Mouse (Mus musculus) adrenal gland (tissue): ENCODE measurements around the gene Trmt1.

Experiments used
- intact Hi-C: fragments of 180-260 bp; cut with DNase I; formaldehyde crosslinking; loops from one replicate; pipeline ENCODE4 v1.15.1; 2025
- long read RNA-seq, 2 experiments: library from polyadenylated mRNA; unstranded; transcript quantifications; one replicate each; pipeline ENCODE4 v2.0.0; 2020; ENCODE audit warnings: borderline replicate concordance in 1 of 2; ENCODE audit not compliant: insufficient replicate concordance in 1 of 2

Gene Trmt1
- long read RNA-seq, experiment 1, transcript Trmt1-203 (17 exons, 2,138 nt) = major isoform, 25 of 68 reads
- long read RNA-seq, experiment 1, transcript Trmt1-204 (17 exons, 2,044 nt) = minor isoform, 6 of 68 reads
- long read RNA-seq, experiment 1, partial matches to known transcripts = 13 of 68 reads
- long read RNA-seq, experiment 1, other reads (novel, unspliced or antisense) = 20 of 68 reads
- long read RNA-seq, experiment 2, transcript Trmt1-204 (17 exons, 2,044 nt) = minor isoform, 5 of 79 reads
- long read RNA-seq, experiment 2, transcript Trmt1-203 (17 exons, 2,138 nt) = major isoform, 26 of 79 reads
- long read RNA-seq, experiment 2, transcript Trmt1-201 (17 exons, 2,567 nt) = minor isoform, 5 of 79 reads
- long read RNA-seq, experiment 2, partial matches to known transcripts = 19 of 79 reads
- long read RNA-seq, experiment 2, other reads (novel, unspliced or antisense) = 24 of 79 reads

- intact Hi-C loops = no loop called here
These were observed at the start of gene Trmt1 for GRCm38 (mm10) chr8:84686191-84687002. Gene Trmt1 (plus strand): TSS chr8:84686307.

DNA sequence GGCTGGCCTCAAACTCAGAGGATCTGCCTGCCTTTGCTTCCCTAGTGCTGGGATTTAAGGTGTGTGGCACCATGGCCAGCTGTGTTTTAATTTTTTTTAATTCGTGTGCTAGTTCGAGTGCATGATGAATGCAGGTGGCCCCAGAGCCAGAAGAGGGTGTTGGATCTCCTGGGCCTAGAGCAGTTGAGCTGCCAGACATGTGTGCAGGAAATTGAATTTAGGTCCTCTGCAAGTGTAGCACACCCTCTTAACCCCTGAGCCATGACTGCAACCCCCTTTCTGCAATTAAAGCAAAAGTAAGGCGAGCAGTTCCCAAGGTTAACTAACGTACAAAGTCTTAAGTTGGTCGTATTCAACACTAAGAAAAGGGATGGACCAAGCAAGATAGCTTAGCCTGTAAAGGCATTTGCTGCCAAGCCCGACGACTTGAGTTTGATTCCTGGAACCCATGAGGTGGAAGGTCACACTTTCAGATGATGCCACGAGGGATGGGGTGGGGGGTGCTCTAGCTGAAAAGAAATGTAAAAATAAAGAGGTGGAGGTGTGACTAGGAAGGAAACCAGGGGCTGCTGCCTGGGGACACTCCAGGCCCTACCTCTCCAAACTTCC lies 48.1 kb upstream of the Trmt1 start:
- intact Hi-C loops = loop anchor here (5.0 kb wide), 1 partner anchor 46 kb away; no protein-coding TSS in a partner anchor

DNA sequence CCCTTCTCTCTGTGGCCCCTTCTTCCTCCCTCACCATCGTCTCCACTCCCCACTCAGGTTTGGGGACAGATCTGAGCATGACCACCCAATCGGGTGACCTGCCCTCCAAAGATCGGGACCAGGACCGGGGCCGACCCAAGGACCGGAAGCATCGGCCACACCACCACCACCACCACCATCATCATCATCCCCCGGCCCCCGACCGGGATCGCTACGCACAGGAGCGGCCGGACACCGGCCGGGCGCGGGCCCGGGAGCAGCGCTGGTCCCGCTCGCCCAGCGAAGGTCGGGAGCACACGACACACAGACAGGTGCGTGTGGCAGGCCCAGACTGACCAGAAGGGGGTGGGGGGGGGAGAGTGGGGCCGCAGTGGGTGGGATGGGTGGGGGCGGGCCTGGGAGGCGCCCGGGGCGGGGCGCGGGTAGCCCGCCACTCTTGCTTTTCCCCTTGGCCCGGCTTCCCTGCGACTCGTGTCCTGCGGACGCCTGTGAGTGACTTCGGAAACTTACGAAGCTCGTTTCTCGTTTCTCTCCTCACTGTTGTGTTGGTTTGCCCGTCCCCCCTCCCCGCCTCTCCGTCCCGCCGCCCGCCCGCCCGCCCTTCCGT lies 47.4 kb upstream of the Trmt1 start:
- intact Hi-C loops = loop anchor here (5.0 kb wide), 1 partner anchor 46 kb away; no protein-coding TSS in a partner anchor

DNA sequence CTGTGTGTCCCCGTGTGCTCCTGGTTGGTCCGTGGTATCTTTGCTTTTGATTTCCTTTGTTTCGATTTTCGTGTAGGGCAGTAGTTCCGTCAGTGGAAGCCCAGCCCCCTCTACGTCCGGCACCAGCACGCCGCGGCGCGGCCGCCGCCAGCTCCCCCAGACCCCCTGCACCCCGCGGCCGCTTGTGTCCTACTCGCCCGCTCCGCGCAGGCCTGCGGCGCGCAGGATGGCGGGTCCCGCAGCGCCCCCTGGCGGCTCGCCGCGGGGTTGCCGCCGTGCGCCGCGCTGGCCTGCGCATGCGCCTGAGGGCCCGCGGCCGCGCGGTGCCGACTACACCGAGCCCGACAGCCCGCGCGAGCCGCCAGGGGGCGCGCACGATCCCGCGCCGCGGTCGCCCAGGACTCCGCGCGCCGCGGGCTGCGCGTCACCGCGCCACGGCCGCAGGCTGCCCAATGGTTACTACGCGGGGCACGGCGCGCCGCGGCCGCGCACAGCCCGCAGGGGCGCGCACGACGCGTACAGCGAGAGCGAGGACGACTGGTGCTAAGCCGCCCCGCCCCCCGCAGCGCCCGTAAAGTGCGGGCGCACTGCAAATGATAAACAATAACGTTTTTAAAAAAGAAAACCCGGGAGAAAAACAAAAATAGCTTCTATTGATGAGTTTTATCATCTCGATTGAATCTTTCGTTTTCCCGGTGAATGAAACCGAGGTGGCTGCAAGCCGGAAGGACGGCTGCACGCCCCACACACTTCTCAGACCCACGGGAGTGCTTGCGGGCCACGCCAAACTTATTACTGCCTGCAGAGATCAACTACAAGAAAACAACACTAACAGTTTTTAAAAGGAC lies 46.7 kb upstream of the Trmt1 start:
- intact Hi-C loops = loop anchor here (5.0 kb wide), 1 partner anchor 47 kb away; no protein-coding TSS in a partner anchor

DNA sequence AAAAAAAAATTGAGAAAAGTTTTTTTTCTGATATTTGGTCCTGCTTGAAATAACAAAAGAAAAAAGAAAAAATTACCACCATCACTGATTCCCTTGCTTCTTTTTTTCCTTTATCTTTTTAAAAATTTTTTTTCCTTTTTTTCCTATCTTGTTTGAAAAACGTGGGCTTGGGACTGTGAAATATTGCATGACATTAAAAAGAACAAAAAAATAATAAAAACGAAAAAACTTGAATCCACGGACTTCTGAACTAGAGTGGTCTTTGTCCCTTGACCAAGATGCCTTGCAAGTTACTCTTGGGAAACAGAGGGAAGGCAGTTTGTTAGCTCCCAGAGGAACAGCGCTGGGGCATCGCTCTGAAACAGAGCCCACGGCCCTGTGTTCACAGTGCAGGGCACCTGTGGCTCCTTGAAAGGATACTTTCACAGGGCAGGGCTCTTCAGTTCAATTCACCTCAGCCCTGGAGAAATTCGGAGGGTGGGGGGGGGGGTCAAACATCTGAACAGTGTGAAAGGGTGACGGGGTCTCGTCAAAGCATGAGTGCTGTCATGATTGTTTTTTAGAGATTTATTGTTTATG lies 46.0 kb upstream of the Trmt1 start:
- intact Hi-C loops = no loop called here

DNA sequence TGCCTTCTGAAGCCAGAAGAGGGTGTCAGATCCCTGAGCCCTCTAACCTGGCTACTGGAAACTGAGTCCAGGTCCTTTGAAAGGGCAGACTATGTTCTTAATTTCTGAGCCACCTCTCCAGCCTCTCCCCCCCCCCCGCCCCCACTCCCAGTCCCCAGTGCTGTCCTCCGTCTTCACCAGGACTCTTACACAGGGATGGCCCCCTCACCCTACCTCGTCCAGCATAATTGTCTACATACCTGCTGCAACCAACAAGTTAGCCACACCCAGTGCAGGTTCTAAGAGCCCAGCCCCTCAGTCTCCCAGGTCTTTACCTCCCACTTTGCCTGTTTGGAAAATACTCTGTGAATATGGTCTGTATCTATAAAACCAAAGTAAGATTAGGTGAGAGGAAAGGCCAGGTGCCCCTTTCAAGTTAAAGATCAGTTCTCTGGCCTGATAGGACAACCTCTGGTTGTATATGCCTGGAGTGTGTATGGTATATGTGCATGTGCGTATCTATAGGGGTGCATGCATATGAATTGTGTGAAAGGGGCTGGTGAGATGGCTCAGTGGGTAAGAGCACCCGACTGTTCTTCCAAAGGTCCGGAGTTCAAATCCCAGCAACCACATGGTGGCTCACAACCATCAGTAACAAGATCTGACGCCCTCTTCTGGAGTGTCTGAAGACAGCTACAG lies 45.4 kb upstream of the Trmt1 start:
- intact Hi-C loops = no loop called here

- intact Hi-C loops = no loop called here
These were observed 44.3 kb upstream of the Trmt1 start for GRCm38 (mm10) chr8:84641578-84642361.

- intact Hi-C loops = no loop called here
These were observed 43.1 kb upstream of the Trmt1 start for GRCm38 (mm10) chr8:84643019-84643418.

GRCm38 (mm10) chr8:84646800-84647199 lies 39.3 kb upstream of the Trmt1 start:
- intact Hi-C loops = no loop called here

DNA sequence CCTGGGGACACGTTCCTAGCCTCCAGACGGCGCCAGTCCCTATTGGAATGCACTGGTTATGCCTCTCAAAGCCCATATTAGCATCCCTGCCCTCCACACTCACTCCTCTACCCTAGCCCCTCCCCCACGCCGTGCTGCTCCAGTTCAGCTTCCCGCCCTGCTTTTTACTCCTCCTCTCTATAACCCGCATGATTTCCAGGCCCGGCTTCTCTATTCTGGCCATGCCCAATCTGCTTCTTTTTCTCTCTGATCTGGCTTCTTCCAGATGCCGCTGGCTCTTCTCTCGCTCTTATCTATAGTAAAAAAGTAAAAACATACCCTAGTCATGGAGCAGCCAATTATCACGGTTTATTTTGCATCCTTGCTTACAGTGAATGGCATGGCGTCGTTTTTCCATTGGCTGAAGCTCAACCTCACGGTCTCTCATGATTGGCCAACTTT lies 38.6 kb upstream of the Trmt1 start:
- intact Hi-C loops = no loop called here

DNA sequence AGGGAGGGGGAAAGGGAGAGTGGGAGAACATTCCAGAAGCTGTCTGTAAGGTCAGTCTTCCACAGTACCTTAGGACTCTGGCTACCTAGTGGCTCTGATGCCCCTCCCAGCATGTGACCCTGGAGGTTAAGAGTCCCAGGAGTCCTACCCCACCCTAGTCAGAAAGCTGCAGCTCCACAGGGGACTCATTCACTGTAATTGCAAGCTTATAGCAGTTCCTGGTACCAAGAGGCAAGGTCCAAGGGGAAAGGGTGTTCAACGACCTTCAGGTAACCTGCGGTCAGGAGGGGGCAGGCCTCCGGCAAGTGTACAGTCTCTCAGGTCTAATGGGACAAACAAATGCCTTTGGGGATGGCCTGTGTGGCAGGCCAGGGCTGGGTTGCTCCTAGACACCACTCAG lies 35.9 kb upstream of the Trmt1 start:
- intact Hi-C loops = no loop called here

DNA sequence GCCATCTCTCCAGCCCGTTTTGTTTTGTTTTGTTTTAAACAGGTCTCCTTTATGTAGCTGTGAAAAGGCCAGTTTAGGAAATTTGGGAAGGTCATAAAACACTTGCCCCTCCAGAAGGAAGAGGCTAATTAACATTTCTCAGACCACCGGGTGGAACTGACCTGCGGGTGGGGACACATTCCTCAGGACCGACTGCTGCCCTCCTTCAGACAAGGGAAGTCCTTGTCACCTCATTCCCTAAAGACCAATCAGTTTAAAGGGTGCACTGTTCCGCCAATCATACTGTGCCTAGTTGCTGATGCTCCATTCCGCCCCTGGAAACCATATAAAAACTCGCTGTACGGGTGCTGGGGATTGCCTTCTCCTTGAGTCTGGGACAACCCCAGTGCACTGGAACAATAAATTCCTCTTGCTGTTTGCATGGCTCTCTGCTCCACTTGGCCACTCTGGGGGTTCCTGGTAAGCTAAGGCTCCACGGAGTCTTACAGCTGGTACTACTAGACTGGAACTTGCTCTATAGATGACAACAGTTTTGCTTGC lies 32.9 kb upstream of the Trmt1 start:
- intact Hi-C loops = no loop called here

DNA sequence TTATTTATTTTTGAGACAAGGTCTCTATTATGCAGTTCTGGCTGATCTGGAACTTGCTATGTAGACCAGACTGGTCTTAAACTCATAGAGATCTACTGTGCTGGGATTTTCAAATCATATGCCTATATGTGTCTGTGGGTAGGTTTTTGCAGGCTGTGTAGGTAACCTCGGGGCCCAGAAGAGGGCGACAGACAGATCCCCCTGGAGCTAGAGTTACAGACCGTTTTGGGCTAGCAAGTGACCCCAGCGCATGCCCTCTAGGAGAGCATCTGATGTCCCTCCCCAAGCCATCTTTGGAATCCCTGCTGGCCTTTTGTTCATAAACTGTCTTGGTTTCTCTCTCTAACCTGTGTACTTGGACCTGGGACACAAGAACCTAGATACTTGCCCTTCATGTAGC lies 31.5 kb upstream of the Trmt1 start:
- intact Hi-C loops = no loop called here

DNA sequence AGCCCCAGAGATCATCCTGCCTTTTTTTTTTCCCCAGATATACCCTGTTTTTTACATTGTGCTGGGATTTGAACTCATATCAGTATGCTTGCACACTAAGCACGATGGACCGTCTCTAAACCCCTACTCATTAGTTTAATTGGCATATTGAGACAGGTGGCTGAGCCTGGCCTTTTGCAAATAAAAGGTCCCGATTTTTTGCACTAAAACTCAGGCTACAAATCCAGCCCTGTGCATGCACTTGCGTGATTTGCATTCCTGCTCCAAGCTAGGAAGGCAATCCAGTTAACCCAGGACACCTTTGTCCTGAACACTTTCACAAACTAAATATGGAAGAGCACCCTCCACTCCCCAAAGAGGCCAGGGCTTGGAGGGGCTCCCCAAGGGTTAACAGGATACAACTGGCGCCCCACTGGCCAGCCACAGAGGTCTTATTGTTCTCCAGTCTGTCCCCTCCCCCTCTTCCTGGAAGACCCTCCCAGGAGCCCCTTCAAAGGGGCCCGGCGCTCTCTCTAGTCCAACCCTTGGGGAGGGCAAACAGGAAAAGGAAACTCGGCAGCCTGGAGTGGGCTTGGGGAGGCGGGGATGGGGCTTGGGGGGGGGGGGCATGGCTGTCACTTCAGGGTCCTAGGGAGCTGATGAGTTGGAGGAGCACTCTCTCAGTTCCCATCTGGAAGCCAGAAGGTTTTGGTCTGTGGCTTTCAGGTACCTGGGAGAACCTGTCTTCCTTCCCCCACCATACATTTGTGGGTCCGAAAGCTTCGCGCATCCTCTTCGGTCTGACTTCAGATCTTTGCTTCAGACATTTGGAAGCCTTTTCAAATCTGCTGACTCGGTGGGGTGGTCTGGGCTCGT lies 30.5 kb upstream of the Trmt1 start:
- intact Hi-C loops = no loop called here

GRCm38 (mm10) chr8:84656191-84656525 lies 29.9 kb upstream of the Trmt1 start:
- intact Hi-C loops = no loop called here

- intact Hi-C loops = no loop called here
These were observed 29.4 kb upstream of the Trmt1 start for GRCm38 (mm10) chr8:84656641-84657126.

DNA sequence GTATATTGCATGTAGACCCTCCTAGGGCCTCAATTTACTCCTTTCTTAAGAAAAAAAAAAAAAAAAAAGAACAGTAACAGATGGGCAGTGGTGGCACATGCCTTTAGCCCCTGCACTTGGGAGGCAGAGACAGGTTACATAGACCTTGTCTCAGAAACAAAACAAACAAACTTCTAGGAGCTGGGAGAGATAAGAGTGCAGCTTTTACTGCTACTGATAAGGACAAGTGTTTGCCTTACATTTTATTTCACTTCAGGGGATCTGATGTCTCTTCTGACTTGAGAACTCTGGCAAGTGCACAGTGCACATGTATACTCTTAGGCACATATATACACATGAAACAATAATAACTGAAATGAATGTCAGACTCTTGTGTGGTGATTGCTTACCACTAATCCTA lies 28.9 kb upstream of the Trmt1 start:
- intact Hi-C loops = no loop called here
